Mouse (Mus musculus): Measurements from ENCODE around the gene Dop1a.
A peak's percentile ranks its signal among the peaks of the same experiment; 100 is the strongest.

Dop1a gene

GRCm38 (mm10) chr9:86499083-86499482 is 32.1 kb downstream of the Dop1a start:
- no peak for DNase-seq (ENCODE audit: low read depth, low spot score)

GRCm38 (mm10) chr9:86507437-86507836 is 40.5 kb downstream of the Dop1a start:
- DNase-seq (ENCODE audit: low read depth, low spot score) = no peak

GRCm38 (mm10) chr9:86513733-86514132 is 46.8 kb downstream of the Dop1a start:
- peak; percentile 13 for DNase-seq (ENCODE audit: low read depth, low spot score)

- no peak for DNase-seq (ENCODE audit: low read depth, low spot score)
Observed at GRCm38 (mm10) chr9:86514390-86514789, 47.4 kb downstream of the Dop1a start.

DNA sequence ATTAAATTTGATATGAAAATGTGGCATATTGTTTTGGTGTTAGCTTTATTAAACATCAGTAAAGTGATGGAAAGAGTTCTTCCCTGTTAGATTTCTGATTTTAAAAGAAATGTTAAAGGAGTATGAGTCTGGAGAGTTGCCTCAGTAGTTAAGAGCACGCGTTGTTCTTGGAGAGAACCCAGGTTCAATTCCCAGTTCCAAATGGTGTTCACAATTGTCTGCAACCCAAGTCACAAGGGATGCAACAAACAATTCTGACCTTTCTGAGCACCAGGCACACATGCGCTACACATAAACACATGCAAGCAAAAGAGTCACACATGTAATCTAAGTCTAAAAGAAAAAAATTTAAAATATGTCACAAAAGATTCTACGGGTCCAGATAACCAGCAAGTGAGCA is 47.8 kb downstream of the Dop1a start:
- peak; percentile 54 for DNase-seq (ENCODE audit: low read depth, low spot score)

DNA sequence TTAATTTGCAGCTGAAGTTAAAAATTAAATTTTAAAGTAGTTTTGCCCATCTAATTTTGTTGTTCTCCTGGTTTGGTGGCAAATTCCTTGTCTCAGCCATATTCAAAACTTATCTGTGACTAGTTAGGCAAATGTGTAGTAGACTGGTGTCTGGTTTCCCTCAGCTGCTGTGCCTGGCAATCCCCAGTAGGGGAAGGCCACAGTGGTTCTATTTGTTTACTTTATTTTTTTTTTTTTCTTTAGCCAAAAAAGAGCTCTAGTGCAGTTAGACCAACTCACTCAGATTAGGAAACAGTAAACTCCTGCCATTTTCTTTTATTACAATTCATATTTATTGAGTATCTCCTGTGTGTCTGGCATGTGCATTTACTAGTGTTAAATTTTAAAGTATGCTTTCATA is 55.4 kb downstream of the Dop1a start:
- DNase-seq (ENCODE audit: low read depth, low spot score) = no peak

DNA sequence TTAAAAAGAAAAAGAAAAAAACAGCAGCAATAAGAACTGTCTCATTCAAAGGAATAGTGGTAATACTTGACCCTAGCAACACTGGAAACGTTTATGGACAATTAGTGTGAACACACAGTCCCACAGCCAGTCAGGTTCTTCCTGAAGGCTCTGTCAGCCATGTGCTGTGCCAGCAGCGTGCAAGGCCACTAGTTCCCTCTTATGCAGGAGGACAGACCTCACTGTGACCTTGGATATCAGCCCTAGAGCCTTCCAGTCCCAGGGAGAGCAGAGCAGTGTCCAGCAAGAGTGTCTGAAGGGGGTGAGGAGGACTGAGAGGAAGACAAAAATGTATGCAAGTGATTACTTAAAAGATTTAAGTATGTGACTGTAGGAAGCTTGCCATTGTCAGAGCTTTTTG is 58.6 kb downstream of the Dop1a start:
- no peak for DNase-seq (ENCODE audit: low read depth, low spot score)

DNA sequence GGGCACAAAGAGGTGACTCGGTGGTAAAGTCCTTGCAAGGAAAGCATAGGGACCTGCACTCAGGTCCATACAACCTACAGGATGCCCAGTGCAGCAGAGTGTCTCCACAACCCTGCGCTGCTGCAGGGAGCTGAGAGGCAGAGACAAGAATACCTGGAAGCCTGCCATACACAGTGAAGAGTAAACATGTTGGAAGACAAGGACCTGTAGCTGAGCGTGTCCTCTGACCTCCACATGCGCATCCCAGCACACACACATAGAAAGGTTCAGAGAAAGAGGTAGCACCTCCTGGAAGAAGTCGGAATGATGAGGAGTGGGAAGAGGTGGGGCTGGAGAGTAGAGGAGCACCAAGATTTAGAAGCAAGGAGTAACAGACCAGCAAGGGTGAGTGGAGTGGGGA is 67.1 kb downstream of the Dop1a start:
- DNase-seq (ENCODE audit: low read depth, low spot score) = no peak

- DNase-seq (ENCODE audit: low read depth, low spot score) = no peak
Observed at GRCm38 (mm10) chr9:86543451-86543850, 76.5 kb downstream of the Dop1a start.

DNA sequence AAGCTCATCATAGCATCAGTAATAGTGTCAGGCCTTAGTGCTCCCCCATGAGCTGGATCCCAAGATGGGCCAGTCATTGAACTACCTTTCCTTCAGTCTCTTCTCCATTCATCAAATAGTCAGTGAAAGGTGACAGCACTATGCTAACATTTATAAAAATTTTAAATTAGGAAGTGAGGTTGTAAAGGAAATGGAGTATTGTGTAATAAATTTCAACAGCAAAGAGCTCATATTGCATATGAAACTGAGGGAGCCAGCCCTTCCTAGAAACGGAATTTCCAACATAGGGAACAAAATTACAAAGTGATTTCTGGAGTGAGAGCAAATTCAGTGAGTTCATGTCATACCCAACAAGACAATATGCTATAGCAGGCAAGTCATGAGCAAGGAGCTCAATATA is 77.6 kb downstream of the Dop1a start:
- DNase-seq (ENCODE audit: low read depth, low spot score) = no peak

GRCm38 (mm10) chr9:86549637-86550162 is 82.7 kb downstream of the Dop1a start:
- no peak for DNase-seq (ENCODE audit: low read depth, low spot score)

DNA sequence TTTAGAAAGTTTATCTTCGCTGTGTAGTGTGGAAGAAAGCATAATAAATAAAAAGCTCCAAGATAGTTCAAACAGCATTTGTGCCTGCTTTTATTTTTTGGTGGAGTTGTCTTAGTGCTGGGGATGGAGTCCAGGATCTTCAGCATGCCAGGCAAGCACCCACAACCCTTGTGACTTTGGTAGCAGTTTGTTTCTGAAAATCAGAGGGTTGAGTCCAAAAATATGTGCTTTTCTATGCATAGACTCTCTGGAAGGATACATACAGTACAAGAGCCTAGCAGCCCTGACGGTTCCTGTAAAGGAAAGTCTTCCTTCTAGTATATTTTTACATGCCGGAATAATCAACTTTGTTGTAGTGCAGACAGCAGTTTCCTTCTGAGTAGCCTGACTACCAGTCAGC is 83.8 kb downstream of the Dop1a start:
- no peak for DNase-seq (ENCODE audit: low read depth, low spot score)

GRCm38 (mm10) chr9:86553886-86554285 is 86.9 kb downstream of the Dop1a start:
- DNase-seq (ENCODE audit: low read depth, low spot score) = no peak

- DNase-seq (ENCODE audit: low read depth, low spot score) = no peak
Observed at GRCm38 (mm10) chr9:86554641-86555040, 87.7 kb downstream of the Dop1a start.

DNA sequence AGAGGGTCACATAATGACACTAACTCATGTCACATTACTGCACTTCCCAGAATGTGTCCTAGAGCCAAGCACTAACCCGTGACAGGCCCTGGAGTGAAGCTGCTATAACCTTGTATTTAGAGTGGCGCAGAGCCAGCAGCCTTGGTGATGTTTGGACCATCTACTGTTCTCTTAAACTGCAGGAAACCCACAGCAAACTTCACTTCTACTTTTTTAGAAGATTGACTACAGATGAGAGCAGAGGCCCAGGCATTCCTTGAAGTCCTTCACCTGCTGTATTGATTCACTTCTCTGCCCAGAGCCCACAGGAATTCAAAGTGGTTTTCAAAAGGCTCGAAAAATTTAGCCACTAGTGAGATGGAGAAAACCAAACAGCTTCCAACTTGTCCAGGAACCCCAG is 93.6 kb downstream of the Dop1a start:
- DNase-seq (ENCODE audit: low read depth, low spot score) = no peak

- peak; percentile 43 for DNase-seq (ENCODE audit: low read depth, low spot score)
Observed at GRCm38 (mm10) chr9:86569314-86569910, 102.5 kb downstream of the Dop1a start.

DNA sequence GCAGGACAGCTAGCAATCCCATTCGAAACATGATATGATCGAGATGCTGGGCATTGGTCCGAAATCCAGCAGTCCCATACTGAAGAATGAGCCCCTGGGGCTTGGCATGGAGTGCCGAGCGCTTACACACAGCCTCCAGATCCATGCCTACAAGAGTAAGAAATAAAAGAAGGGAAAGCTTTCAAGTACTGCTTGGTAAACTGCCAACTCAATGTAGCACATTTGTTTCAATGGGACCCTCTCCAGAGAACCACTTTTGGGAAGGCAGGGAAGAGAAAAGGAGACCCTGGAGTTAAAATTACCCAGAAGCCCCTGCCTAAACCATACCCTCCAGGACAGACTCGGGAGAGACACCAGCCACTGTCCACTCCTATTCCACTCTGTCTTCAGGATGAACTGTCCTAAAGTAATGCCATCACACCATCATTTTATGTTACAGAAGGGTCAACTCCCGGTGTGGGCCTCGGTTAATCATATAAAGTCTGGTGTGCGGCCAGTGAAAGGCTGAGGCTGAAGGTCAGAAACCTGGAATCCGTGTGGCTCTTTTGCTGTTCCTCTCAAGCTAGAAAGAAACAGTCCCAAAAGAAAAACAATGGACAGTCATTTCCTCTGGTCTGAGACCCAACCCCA is 103.4 kb downstream of the Dop1a start:
- no peak for DNase-seq (ENCODE audit: low read depth, low spot score)

GRCm38 (mm10) chr9:86570946-86571345 is 104.0 kb downstream of the Dop1a start:
- DNase-seq (ENCODE audit: low read depth, low spot score) = no peak

GRCm38 (mm10) chr9:86571540-86572135 is 104.7 kb downstream of the Dop1a start, which contains the start of the genes Pgm3 and Rwdd2a:
Gene Pgm3 (minus strand): TSS chr9:86571842.
Gene Rwdd2a (plus strand): TSS chr9:86571991.
- peak; percentile 85 for DNase-seq (ENCODE audit: low read depth, low spot score)

- no peak for DNase-seq (ENCODE audit: low read depth, low spot score)
Observed at GRCm38 (mm10) chr9:86572196-86572595, 105.2 kb downstream of the Dop1a start.

GRCm38 (mm10) chr9:86572636-86573291 is 105.8 kb downstream of the Dop1a start:
- peak; percentile 38 for DNase-seq (ENCODE audit: low read depth, low spot score)

GRCm38 (mm10) chr9:86573616-86574303 is 106.8 kb downstream of the Dop1a start:
- no peak for DNase-seq (ENCODE audit: low read depth, low spot score)

Measured in skeletal muscle tissue, adult 2 months (tissue).